Mouse (Mus musculus) cerebellum, adult 11 months (tissue): ENCODE measurements around the gene AI661453.

Experiments used
- DNase-seq: peaks from one replicate; pipeline ENCODE4 v3.0.0; 2022

The AI661453 gene

DNA sequence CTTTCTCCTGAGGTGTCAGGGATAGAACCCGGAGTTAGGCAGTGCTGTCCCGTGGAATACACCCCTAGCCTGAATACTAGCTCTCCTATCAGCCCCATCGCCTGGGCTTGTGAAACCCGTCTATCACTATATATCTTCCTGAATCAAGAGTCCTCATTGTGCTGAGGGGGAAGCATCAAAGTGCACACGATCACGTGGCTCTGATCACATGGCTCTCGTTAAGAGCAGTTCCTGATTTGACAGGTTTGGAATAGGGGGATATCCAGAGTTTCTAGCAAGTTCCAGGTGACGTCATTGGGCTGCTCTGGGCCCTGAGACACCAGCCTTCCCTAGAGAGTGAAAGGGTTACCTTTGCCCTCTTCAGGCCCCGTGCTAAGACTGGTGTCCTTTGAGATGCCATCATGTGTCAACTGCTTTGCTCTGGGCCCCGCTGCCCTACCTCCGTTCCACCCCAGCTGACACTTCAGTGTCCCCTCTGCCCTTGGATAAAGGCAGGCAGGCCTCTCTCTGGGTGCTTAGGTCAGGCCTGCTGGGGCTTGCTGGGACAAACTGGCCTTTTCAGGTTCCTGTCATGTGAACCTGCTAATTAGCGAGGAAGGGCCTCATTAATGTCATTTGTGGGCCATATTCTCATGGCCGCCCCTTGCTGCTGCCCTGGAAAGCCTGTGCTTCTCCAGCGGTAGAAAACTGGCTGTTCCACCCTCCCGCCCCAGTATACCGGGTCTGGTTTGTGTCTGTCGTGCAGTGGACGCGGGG, 5.1 kb downstream of the AI661453 start:
- no peak for DNase-seq

GRCm38 (mm10) chr17:47442271-47442670, 5.9 kb downstream of the AI661453 start:
- DNase-seq = no peak

- no peak for DNase-seq
Measured at GRCm38 (mm10) chr17:47444113-47444512, 7.7 kb downstream of the AI661453 start.

DNA sequence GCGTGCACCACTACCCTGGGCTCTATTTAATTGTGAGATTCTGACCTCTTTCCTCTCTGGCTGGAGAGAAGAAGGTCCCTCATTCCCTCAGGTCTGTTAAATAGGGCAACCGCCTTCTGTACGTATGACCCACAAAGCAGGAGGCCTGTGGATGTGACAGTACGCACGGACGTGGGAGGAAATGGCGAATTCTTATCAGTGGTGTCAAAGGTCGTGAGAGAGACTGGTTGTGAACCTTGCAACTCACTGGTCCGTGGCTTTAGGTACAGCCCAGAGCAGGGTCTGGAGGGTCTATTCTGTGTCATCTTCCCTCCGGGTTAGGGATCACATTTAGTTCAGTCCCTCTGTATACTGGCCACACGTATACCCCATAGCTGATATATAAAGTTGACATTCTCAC, 9.1 kb downstream of the AI661453 start:
- DNase-seq = no peak

DNA sequence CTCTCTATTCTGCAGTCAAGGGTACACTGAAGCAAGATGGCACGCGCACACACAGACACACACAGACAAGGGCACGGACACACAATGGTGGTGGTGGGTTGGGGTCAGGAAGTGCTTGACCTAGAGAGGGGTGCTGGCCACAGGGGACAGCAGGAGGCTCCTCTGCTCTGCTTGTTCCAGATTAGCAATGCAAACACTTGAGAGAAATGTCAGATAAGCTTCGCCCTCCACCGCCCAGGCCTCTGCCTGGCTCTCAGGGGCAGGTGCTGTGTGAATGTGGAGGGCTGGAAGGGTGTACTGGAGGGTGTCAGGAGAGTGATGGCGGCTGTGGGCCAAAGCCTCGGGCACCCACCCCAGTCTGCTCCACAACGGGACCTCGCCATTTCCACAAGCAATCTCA, 9.6 kb downstream of the AI661453 start:
- no peak for DNase-seq

DNA sequence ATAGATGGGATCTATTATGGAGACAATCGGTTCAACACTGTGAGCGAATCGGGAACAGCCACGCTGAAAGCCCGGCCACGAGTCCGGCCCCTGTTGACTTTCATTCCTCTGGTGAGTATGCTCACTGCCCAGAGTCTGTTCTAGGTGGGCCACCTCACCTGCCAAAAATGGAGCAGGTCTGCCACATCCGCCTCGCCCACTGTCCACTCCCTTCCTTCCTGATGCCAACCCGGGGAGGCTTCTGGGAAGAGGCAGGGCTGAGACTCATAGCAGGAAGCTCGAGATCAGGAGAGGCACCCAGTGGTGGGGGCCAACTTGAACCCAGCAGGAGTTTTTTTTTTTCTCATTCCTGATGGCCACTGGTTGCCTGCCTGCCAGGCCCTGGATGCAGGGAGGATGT, 10.1 kb downstream of the AI661453 start:
- no peak for DNase-seq

DNA sequence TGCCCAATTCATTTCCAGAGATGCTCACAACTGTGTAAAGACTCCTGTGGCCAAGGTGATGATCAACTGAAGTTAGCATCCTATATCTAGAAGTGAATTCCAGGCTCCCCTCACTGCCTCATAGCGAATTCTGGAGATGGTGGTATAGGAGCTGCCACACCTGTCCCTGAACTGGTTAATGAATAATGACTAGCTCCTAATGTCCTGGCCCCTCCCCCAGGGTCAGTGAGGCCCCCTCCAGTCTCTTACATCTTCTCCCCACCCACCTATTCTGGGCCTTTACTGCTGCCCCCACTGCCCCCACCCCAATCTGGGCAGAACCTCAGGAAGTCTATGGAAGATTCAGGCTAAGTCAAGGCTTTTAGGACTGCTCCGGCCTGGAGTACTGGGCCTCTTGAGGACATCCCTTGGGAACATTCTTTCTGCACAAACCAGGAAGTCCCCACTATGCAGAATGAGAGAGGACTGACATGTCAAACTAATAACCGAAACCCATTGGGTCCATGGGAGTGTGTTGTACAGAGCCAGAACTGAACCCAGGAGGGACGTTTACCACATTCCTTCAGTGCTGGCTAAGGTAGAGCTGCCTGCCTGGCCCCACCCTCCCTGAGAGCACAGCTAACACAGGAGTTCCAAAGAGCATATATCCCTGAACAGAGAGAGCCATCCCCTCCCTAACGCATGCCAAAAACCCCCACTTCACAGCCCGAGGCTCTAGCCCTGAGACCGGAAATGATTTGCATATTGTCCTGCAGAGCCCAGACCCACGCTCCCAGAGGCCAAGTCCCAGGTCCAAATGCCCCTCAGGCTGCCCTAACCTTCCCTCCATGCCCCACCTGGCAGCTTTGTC, 12.3 kb downstream of the AI661453 start:
- no peak for DNase-seq

DNA sequence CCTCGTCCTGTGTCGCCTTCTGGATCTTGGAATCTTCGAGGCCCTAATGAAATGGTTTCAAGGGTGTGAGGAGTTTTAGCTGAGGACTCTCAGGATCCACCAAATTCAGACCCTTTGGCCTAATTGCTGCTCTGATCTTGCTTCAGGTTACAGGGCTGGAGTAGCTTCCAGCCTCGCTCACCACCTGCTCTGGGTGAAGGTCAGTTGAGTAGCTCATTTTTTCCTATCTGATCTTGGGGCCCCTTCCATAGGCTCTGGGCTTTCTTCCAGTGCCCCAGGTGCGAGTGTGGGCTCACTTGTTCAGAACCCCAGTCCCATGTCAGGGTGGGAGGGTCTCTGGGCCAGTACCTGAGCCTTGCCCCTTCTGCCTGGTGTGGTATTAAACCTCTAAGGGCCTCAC, 13.0 kb downstream of the AI661453 start:
- DNase-seq = no peak

DNA sequence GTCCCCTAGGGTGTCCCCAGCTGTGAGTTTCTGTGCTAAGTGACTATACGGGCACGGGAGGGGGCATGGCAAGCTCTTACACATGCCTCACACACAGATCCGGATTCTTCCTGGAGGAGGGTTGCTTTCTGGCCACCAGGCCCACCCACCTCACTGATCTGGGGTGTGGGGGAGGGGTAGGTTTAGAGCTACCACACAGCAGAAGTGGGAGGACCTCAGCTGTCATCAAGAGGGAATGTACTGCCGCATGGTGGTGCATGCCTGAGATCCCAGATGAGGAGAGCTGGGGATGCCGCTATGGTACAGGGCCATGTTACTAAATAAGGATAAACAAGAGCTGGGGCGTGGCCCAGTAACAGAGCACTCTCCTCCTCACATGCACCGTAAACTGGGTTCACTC, 13.8 kb downstream of the AI661453 start:
- no peak for DNase-seq

- DNase-seq = no peak
Measured at GRCm38 (mm10) chr17:47450880-47451565, 14.6 kb downstream of the AI661453 start.

- no peak for DNase-seq
Measured at GRCm38 (mm10) chr17:47452886-47453285, 16.5 kb downstream of the AI661453 start.

DNA sequence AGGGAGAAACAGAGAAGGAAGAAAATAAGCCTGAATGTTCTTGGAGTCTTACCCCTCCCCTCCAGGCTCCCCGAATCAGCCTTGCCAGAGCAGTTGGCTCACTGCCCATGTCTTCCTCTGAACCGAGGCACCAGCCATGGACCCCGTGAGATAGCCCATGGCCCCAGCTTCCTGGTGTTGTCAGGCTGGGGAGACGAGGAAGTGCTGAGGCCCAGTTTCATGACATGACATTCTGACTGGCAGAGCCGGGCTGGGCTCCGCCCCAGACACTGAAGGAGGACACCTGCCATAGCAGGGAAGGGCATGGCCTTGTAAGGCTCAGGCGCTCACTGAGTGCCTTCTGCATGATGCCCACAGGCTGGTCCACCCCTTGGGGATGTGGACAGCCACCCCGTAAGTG, 18.3 kb downstream of the AI661453 start:
- DNase-seq = no peak

DNA sequence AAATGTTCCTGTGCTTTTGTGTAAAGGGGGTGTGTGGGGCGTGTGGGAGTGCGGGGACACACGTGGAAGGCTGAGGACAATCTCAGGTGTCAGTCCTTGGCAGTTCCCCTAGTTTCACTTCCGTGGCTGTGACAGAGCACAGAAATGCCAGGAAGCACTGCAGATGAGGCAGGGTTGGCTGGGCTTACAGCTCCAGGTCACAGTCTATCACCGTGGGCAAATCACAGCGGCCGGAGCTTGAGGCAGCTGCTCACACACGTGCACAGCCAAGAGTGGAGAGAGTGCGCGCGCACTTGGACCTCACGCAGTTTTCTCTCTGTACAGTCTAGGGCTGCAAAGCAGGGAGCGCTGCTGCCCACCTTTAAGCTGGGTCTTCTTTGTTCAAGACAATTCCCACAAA, 21.9 kb downstream of the AI661453 start:
- DNase-seq = no peak

GRCm38 (mm10) chr17:47458936-47459335, 22.5 kb downstream of the AI661453 start:
- no peak for DNase-seq

DNA sequence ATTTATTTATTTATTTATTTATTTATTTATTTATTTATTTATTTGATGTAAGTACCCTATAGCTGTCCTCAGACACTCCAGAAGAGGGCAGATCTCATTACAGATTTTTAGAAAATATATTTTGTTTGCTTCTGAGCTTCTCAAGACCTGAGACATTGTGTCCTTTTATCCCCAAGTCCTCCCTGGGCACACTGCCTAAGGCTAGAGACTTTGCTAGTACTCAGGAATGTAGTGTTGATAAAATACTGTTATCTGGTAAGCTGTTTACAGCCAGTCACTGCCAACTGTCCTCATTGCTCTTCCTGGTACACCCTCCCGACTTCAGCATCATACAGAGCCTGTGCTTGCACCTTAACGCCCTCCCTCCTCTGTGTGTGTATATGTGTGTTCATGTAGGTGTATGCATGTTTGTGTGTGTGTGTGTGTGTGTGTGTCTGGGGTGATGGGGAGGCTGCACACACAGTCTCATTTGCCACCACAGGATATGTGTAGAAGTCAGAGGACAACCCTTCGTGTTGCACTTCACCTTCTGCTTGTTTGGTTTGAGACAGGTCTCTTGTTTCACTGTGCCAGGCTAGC, 23.0 kb downstream of the AI661453 start:
- no peak for DNase-seq

DNA sequence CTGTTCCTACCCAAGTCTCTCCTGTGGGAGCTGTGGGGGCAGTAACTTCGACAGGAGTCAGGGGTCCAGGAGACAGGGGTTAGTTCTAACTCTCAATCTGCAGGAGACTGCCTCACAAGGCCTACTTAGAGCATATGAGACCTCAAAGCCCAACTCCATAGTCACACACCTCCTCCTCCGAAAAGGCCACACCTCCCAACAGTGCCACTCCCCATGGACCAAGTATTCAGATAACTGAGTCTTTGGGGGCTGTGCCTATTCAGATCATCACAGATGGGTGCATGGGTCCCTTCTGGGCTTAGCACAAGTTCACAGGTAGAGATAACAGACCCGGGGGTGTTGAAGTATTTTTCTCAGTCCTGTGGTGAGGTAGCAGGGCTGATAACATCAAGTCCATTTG, 25.3 kb downstream of the AI661453 start:
- DNase-seq = no peak

- no peak for DNase-seq
Measured at GRCm38 (mm10) chr17:47462209-47462608, 25.8 kb downstream of the AI661453 start.

DNA sequence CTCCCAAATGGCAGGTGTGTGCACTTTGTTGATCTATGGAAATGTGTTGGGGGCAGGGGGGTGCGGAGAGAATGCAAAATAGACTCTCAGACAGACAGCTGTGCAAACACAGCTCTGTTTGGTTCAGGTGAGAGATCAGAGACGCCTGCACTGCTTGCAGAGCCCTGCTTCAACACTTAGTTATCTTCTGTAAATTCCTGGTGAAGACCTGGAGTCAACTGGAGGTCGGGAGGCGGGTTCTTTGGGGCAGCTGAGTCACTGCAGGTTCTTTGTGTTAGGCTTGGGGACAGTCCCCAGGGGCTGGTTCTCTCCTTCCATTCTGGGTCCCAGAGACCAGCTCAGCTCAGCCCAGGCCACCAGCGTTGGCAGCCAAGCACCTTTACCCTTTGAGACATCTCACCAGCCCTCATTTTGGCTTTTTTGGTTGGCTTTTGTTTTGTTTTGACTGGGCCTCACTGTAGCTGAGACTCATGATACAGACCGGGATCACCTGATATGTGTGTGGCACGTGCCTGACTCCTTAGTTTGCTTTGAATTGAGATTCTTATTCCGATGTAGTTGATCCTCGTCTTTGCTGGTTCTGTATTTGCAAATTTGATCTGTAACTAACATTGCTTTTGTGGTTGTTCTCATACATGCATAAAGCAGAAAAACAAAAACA, 26.4 kb downstream of the AI661453 start:
- no peak for DNase-seq

DNA sequence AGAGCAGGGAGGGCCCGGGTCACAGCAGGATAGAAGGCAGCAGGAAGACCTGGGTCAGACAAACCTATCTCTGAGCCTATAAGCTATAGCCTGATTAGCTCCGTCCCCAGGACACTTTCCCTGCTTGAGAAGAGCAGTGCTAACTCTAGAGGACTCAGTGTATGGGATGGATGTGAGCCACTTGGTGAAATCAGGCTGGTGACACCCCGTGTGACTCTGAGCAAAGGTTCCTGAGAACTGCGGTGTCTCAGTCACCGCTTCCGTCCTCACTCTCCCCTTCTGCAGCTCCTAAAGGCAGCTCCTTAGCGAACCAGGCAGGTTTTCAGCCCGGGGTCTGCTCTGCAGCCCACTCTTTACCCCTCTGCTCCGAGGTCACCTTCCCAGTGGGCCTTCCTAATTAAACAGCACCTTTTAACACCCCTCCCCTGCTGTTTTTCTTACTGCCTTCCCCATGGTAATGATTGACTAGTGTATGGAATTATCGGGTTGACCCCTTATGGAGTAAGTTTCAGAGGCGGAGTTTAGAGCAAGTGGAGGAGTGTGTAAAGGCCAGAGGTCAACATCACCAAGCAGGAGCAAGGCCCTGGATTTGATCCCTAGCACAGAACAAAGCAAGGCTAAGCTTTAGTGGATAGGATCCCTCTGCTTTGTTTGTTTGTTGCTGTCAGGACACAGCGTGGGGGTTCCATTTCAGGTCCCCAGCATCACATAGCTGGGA, 28.0 kb downstream of the AI661453 start:
- no peak for DNase-seq

DNA sequence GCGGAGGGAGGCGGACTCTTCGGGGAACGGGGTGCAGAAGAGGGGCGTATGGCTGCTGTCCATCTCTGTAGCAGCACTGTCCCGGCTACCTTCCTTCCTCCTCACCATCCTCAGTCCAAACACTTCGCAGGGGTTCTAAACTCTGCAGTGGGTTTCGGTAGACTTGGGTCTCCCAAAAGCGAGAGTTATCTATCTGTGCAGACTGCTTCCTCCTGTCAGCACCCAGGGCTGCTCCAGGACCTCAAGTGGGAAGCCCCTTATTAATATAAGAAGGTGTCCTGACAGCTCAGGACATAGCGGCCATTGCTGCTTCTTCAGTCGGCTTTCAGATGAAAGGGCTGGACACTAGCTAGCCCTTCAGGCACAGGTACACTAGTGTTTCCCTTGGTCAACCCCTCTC, 28.6 kb downstream of the AI661453 start:
- no peak for DNase-seq

DNA sequence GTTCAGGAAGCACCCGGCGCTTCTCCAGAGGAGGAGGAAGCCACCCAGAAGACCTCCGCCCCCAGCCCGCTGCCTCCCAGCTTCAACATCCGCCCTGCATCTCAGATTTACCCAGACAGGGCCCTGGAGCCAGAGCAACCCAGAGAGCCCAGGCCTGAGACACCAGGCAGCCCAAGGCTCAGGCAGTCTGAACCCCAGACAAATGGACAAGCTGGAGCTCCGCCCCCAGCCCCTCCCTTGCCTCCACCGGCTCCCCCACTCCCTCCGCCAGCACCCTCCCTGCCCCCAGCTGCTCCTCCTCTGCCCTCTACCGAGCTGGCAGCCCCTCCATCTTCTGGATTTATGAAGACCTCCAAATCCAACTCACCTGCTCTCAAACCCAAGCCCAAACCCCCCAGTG, 29.9 kb downstream of the AI661453 start:
- no peak for DNase-seq

- no peak for DNase-seq
Measured at GRCm38 (mm10) chr17:47467659-47468058, 31.2 kb downstream of the AI661453 start.
